Mouse (Mus musculus) hindbrain, embryonic 11.5 days (tissue): Measurements from ENCODE around the gene Wdr37. TPM values are rescaled to one million over a fixed set of nuclear protein-coding genes. Genes with fewer than 3 reads are reported as not detected.

Source experiments
- ATAC-seq: fragments of 200-750 bp; cut with Nextera tagmentation; 2 replicates; pipeline ENCODE4 v1.8.0; 2017; ENCODE audit warnings: mild to moderate bottlenecking, moderate TSS enrichment, moderate library complexity; ENCODE audit not compliant: low FRiP score
- DNase-seq: peaks from one replicate; pipeline ENCODE4 v3.0.0-alpha.2; 2015; ENCODE audit warnings: low spot score
- H3K27ac ChIP-seq: fragments of 300-500 bp; sonication (generic); 2 replicates; pipeline ENCODE4 v1.5.1; 2014; ENCODE audit warnings: mild to moderate bottlenecking, low read depth, low read length
- H3K27me3 ChIP-seq: fragments of 300-500 bp; sonication (generic); 2 replicates; pipeline ENCODE4 v1.6.1; 2014; ENCODE audit warnings: mild to moderate bottlenecking, low read length, moderate library complexity, mixed read lengths; ENCODE audit not compliant: control insufficient read depth, insufficient read depth
- H3K36me3 ChIP-seq: fragments of 300-500 bp; sonication (generic); 2 replicates; pipeline ENCODE4 v1.6.1; 2014; ENCODE audit warnings: mild to moderate bottlenecking, low read length, moderate library complexity, mixed read lengths; ENCODE audit not compliant: control insufficient read depth, insufficient read depth
- H3K4me1 ChIP-seq: fragments of 300-500 bp; sonication (generic); replicated peaks from 2 replicates; pipeline ENCODE4 v1.6.1; 2014; ENCODE audit warnings: low read length, mixed read lengths; ENCODE audit not compliant: control insufficient read depth, insufficient read depth
- H3K4me2 ChIP-seq: fragments of 300-500 bp; sonication (generic); replicated peaks from 2 replicates; pipeline ENCODE4 v1.6.1; 2014; ENCODE audit warnings: mild to moderate bottlenecking, low read depth, low read length
- H3K4me3 ChIP-seq: fragments of 300-500 bp; sonication (generic); 2 replicates; pipeline ENCODE4 v1.5.1; 2014; ENCODE audit warnings: low read depth, low read length
- H3K9ac ChIP-seq: fragments of 300-500 bp; sonication (generic); 2 replicates; pipeline ENCODE4 v1.6.1; 2014; ENCODE audit warnings: low read depth, low read length
- H3K9me3 ChIP-seq: fragments of 300-500 bp; sonication (generic); 2 replicates; pipeline ENCODE4 v1.6.1; 2016; ENCODE audit warnings: low read length; ENCODE audit not compliant: control insufficient read depth
- WGBS: fragments of 180-500 bp; shearing (Covaris S2); extraction: QIAGEN DNeasy Blood & Tissue Kit; methylation state at CpG from one replicate; pipeline ENCODE4 v1.1.7; 2014; 5-methylcytosine and 5-hydroxymethylcytosine counted together
- polyA plus RNA-seq: library from polyadenylated mRNA; unstranded; fragments of >200 nt; fragmentation: Nextera tagmentation; extraction: Ambion mirVana; gene quantifications from 2 replicates; pipeline ENCODE4 v1.2.1, GENCODE M21; 2014

The Wdr37 gene
- polyA plus RNA-seq, 1 experiment from 2014 or later = 48.2 TPM

DNA sequence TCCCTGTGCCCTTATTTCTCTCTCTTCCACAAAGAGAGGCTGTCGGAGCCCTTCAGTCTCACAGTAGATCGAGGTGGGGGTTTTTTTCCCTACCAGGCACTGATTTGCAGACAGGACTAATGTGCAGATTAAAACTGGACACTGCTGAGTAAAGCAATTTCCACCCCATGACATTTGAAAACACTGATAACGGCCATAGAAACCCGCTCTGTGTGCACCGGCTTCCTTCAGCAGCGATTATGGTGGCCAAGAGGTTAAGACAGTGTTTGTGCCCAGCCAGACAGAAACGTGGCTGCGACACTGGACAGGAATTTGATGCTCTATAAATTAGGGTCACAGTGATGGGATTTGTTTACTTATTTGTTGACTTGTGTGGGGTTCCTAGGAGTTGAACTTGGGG, 78.5 kb downstream of the Wdr37 start:
- H3K4me2 ChIP-seq = no peak overlapping the region
- ATAC-seq = no peak
- H3K9me3 ChIP-seq = no peaks in the 10 kb centered on the region
- H3K36me3 ChIP-seq = no peaks in the 10 kb centered on the region
- no peaks in the 10 kb centered on the region for H3K27me3 ChIP-seq
- no peak for DNase-seq
- H3K27ac ChIP-seq = no peak overlapping the region
- 86% methylated on average over 8 of the region's 8 CpGs for WGBS
- no peak overlapping the region for H3K4me3 ChIP-seq
- no peak overlapping the region for H3K9ac ChIP-seq
- H3K4me1 ChIP-seq = no peaks in the 10 kb centered on the region

DNA sequence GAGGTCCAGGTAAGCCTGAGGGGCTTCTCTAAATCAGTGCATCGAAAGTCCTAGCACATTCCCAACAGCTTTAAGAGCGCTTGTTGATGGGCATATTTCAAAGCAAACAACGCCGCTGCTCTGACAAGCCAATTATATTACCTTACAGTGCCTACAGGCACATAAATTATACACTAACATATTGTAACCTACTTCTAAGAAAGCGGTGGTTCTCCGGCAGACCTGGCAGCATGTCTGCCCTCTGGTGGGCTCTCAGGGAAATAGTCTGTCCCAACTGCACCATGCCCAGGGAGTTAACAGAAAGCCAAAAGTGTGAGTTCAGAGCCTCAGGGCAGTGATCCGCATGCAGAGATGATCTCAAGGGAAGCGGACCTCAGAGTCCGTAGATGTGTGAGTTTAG, 86.5 kb downstream of the Wdr37 start:
- DNase-seq = peak; percentile 67
- Histone ChIP-seq H3K27ac (no peak overlapping the region), H3K4me1 (no peaks in the 10 kb centered on the region), H3K4me3 (no peak overlapping the region), H3K4me2 (no peak overlapping the region), H3K27me3 (no peaks in the 10 kb centered on the region), H3K9me3 (no peaks in the 10 kb centered on the region), H3K9ac (no peak overlapping the region), H3K36me3 (no peaks in the 10 kb centered on the region)
- whole genome bisulfite sequencing = 45% methylated on average over 9 of the region's 9 CpGs
- ATAC-seq = peak; percentile 55; the same call in 1 of the 2 replicates

GRCm38 (mm10) chr13:8784308-8785061, 87.2 kb downstream of the Wdr37 start:
- Histone ChIP-seq H3K27ac (no peak overlapping the region), H3K4me1 (no peaks in the 10 kb centered on the region), H3K4me3 (no peak overlapping the region), H3K27me3 (no peaks in the 10 kb centered on the region), H3K36me3 (no peaks in the 10 kb centered on the region), H3K9me3 (no peaks in the 10 kb centered on the region), H3K4me2 (no peak overlapping the region), H3K9ac (no peak overlapping the region)
- 86% methylated on average over 14 of the region's 14 CpGs for WGBS
- ATAC-seq (no peak), DNase-seq (no peak)

- Histone ChIP-seq H3K4me1 (no peaks in the 10 kb centered on the region), H3K9ac (no peak overlapping the region), H3K9me3 (no peaks in the 10 kb centered on the region), H3K36me3 (no peaks in the 10 kb centered on the region), H3K4me3 (no peak overlapping the region), H3K27me3 (no peaks in the 10 kb centered on the region), H3K27ac (no peak overlapping the region), H3K4me2 (no peak overlapping the region)
- 90% methylated on average over 10 of the region's 10 CpGs for WGBS
- no peak for ATAC-seq
- no peak for DNase-seq
These were observed 87.9 kb downstream of the Wdr37 start for GRCm38 (mm10) chr13:8783686-8784307.

DNA sequence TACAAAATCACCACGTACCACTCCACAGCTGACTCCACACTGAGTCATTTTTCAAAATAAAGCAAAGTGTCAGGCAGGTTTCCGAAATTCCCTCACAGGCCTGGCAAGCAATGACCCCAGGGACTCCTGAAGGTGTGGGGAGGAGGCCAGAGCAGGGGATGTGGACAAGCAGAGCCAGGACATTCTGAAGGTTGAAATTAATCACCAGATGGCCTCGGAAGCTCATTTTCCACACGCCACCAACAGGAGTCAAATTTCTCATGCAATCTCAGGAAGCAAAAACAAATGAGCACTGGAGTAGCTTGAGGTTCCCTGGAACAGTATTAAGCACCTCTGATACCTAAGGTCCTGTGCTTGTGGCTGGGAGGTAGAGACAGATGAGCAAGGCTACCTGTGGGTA, 89.1 kb downstream of the Wdr37 start:
- 42% methylated on average over 4 of the region's 4 CpGs for WGBS

DNA sequence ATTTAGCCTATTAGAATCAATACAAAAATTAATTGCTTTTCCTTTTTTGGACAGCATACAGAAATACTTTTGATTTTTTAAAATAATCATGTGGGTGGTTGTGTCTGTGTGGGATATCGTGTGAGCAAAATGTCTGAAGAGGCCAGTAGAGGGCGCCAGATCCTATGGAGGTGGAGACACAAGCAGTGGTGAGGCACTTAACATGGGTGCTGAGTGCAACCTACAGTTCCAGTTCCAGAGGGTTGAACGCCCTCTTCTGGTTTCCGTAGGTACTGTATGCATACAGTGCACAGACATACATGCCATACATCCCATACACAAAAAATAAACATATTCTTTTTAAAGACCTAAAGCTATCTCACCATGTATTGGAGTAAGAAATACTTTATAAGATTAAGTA, 91.3 kb downstream of the Wdr37 start:
- DNase-seq = peak; percentile 64
- Histone ChIP-seq H3K9ac (no peak overlapping the region), H3K4me1 (no peaks in the 10 kb centered on the region), H3K4me3 (no peak overlapping the region), H3K4me2 (no peak overlapping the region), H3K9me3 (no peaks in the 10 kb centered on the region), H3K36me3 (no peaks in the 10 kb centered on the region), H3K27me3 (no peaks in the 10 kb centered on the region), H3K27ac (no peak overlapping the region)
- WGBS = 52% methylated on average over 4 of the region's 4 CpGs
- ATAC-seq = 0 out of 2 replicates have a peak, but pooled peaks have one; percentile 28

More for the DNA sequence above, 89.1 kb downstream of the Wdr37 start:
- Histone ChIP-seq H3K4me3 (no peak overlapping the region), H3K9ac (no peak overlapping the region), H3K4me1 (no peaks in the 10 kb centered on the region), H3K27ac (no peak overlapping the region), H3K9me3 (no peaks in the 10 kb centered on the region), H3K36me3 (no peaks in the 10 kb centered on the region), H3K27me3 (no peaks in the 10 kb centered on the region), H3K4me2 (no peak overlapping the region)
- ATAC-seq (no peak), DNase-seq (no peak)

DNA sequence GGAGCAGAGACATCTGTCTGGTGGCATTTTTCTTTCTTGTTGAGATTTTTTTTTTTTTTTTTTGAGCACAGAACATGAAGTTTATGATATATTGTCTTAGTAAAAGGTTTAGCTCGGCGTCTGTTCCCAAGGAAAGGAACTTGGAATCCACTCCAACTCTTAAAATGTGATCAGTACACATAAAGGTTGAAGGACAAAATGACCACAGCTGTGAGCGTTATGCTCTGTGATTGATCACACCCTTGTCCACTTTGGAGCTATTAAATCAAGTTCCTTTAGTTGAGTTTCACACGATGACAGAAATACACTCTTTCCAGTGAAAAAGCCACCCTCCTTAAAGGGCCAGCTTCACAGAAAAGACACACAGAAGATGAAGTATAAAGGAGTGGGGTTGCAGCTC, 101.1 kb downstream of the Wdr37 start:
- Histone ChIP-seq H3K9ac (no peak overlapping the region), H3K4me2 (no peak overlapping the region), H3K4me1 (no peaks in the 10 kb centered on the region), H3K27me3 (no peaks in the 10 kb centered on the region), H3K36me3 (no peaks in the 10 kb centered on the region), H3K27ac (no peak overlapping the region), H3K4me3 (no peak overlapping the region), H3K9me3 (no peaks in the 10 kb centered on the region)
- WGBS = 81% methylated on average over 4 of the region's 4 CpGs
- DNase-seq (no peak), ATAC-seq (no peak)

DNA sequence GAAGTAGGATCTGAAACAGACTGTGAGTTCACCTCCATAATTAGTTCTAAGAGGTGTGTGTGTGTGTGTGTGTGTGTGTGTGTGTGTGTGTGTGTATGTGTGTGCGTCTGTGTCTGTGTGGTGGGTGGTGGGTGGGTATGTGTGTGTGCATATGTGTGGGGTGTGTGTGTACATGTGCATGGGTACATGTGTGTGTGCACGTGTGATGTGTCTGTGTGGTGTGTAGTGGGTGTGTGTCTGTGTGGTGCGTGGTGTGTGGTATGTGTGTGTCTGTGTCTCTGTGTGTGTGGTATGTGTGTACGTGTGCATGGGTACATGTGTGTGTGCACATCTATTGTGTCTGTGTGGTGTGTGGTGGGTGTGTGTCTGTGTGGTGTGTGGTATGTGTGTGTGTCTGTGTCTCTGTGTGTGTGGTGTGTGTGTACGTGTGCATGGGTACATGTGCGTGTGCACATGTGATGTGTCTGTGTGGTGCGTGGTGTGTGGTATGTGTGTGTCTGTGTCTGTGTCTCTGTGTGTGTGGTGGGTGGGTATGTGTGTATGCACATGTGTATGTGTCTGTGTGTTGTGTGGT, 102.0 kb downstream of the Wdr37 start:
- Histone ChIP-seq H3K4me1 (no peaks in the 10 kb centered on the region), H3K4me2 (no peak overlapping the region), H3K27ac (no peak overlapping the region), H3K9me3 (no peaks in the 10 kb centered on the region), H3K27me3 (no peaks in the 10 kb centered on the region), H3K4me3 (no peak overlapping the region), H3K9ac (no peak overlapping the region), H3K36me3 (no peaks in the 10 kb centered on the region)
- WGBS = 90% methylated on average over 7 of the region's 7 CpGs
- DNase-seq (no peak), ATAC-seq (no peak)

- Histone ChIP-seq H3K4me1 (no peaks in the 10 kb centered on the region), H3K4me3 (no peak overlapping the region), H3K4me2 (no peak overlapping the region), H3K27ac (no peak overlapping the region), H3K9ac (no peak overlapping the region), H3K27me3 (no peaks in the 10 kb centered on the region), H3K9me3 (no peaks in the 10 kb centered on the region), H3K36me3 (no peaks in the 10 kb centered on the region)
- no peak for ATAC-seq
- DNase-seq = no peak
- 75% methylated on average over 8 of the region's 8 CpGs for WGBS
These were observed 110.8 kb downstream of the Wdr37 start for GRCm38 (mm10) chr13:8760940-8761339.
